Mouse (Mus musculus): ENCODE data around the gene Pan2.

The Pan2 gene

GRCm38 (mm10) chr10:128336597-128336996 lies 33.5 kb downstream of the Pan2 start:
- DNase-seq (ENCODE audit: low spot score): no peak

- peak; percentile 91 for DNase-seq (ENCODE audit: low spot score)
Measured at GRCm38 (mm10) chr10:128337306-128338181, 34.4 kb downstream of the Pan2 start, which contains the start of gene Cs. TSS of gene Cs (plus strand) at chr10:128337734.

DNA sequence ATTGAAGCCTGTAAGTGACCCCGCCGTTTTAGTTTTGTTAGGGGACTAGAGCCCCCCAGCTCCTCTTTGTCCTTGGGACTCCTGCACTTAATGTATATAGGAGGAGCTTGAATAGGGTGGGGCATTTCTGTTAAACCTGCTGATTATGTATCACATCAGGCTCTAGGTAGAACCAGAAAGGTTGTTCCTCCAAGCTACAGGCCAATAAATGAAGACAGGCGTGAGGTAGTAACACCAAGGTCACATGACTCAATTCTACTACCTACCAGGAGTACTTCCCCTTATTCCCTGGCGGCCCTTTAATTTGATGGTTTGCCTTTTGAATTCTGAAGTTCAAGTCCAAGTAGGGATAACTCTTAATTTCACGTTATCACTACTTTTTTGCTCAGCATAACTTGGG lies 35.3 kb downstream of the Pan2 start:
- DNase-seq (ENCODE audit: low spot score): no peak

- no peak for DNase-seq (ENCODE audit: low spot score)
Measured at GRCm38 (mm10) chr10:128338948-128339347, 35.8 kb downstream of the Pan2 start.

- DNase-seq (ENCODE audit: low spot score): no peak
Measured at GRCm38 (mm10) chr10:128340257-128340656, 37.1 kb downstream of the Pan2 start.

DNA sequence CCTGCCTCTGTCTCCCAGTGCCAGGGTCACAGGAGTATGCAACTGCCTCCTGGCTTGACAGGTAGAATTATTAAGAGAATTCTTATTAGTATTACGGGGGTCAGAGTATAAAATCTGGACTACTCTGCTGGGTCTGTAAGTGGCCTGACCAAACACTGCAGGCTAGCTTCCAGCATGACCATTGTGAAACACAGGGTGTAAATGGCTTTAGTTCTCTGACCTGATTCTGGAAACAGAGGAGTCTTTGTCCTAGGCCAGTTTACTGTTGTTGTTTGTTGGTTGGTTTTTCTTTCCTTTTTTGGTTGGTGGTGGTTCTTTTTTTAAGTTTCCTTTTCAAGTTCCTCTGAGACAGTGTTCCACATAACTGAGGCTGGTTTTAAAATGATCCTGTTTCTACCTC lies 40.3 kb downstream of the Pan2 start:
- no peak for DNase-seq (ENCODE audit: low spot score)

DNA sequence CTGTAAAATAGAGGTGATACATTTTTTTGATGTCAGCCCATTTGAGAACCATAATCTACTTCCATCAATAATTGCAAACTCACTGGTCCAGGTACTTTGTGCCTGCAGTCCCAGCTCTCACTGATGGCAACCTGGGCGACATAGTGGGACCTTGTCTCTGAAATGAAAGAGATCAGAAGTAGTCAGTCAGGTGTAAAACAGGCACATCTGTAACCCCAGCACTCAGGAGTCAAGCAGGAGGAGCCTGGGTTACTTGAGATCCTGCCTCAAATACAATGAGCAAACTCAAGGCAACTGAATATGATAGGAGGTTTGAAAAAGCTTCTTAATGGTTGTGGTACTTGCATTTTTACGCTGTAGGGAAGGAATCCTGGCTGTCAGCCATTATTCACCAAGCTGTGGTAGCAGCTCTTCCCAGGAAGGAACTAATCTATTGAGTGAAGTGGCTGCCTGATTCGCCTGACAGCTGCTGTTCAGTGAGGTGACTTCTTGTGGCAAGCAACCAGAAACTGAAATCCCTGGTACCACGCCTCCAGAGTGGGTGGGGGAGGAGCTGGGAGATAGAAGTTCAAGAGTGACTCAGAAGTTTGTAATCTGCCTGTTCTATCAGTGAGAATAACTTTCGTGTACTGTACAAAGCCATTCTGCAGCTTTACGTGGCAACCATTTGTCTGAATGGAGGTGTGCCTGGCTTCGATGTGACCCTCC lies 41.6 kb downstream of the Pan2 start:
- peak; percentile 43 for DNase-seq (ENCODE audit: low spot score)

DNA sequence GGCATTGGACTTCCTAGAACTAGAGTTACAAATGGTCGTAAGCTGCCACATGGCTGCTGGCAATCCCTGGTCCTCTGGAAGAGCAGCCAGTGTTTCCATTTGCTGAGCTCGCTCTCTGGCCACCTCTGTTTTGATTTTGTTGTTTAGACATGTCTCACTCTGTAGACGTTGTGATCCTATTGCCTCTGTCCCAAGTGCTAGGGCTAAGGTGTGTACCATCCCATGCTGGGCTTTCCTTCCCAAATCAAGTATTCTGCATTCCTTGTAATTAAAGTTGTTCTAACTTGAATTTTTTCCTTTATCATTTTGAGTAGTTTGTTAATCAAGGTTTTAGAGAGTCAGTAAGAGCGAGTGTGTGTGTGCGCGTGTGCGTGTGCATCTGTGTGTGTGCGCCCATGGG lies 44.4 kb downstream of the Pan2 start:
- no peak for DNase-seq (ENCODE audit: low spot score)

DNA sequence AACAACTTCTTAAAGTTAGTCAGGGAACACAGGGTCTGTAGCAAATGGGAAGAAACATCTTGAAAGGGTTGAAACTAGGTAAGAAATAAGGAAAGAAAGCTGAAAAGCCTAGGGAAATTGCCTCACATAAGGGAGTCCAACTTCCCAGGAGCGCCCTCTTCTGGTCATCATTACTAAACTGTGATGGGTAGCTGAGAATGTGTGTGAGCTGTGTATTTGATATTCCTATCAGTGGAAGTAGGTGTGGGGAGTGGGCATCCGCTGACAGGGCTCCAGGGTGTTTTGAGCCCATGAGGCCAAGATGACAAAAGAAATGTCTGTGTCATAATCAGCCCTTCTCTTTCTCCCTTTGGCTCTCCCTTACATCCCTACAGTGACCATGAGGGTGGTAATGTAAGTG lies 55.7 kb downstream of the Pan2 start:
- peak; percentile 54 for DNase-seq (ENCODE audit: low spot score)

DNA sequence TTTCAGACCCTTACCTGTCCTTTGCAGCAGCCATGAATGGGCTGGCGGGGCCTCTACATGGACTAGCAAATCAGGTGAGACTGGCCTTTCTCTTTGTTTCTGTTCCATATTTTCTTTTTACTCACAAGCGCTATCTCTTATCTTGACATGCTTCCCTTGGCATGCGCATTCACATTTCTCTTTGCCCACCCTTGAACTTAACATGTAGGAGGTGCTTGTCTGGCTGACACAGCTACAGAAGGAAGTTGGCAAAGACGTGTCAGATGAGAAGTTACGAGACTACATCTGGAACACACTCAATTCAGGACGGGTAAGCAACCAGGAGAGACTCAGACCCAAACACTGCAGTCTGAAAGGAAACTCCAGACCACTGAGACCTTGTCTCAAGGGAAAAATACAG lies 56.1 kb downstream of the Pan2 start:
- DNase-seq (ENCODE audit: low spot score): no peak

GRCm38 (mm10) chr10:128361836-128362235 lies 58.7 kb downstream of the Pan2 start:
- no peak for DNase-seq (ENCODE audit: low spot score)

GRCm38 (mm10) chr10:128362568-128362967 lies 59.4 kb downstream of the Pan2 start:
- no peak for DNase-seq (ENCODE audit: low spot score)

DNA sequence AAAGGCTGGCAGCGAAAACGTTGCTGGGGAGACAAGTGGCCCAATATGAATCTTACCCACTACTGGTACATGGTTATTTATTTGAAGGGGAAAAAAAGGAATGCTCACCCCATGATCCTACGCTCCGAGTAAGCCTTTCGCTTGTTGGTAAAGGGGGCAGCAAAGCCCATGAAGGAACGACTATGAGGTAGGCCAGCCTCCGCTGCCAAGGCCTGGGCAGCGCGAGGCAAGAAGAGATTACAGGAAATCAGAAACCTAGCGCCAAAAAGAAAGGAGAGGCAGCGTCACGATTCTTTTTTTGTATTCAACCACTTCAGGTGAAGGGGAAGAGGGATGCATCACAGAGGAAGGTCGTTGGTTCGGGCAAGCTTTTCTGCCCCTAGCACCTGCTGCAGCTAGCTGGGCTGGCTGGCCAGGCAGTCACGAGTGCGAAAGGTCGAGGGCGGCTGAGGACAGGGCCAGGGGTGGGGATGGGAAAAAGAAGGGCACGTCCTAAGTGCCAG lies 64.8 kb downstream of the Pan2 start:
- DNase-seq (ENCODE audit: low spot score): no peak

- DNase-seq (ENCODE audit: low spot score): peak; percentile 93
Measured at GRCm38 (mm10) chr10:128368402-128369217, 65.5 kb downstream of the Pan2 start, which contains the start of gene Coq10a. TSS of gene Coq10a (minus strand) at chr10:128368997.

- DNase-seq (ENCODE audit: low spot score): no peak
Measured at GRCm38 (mm10) chr10:128369218-128369543, 66.0 kb downstream of the Pan2 start.

DNA sequence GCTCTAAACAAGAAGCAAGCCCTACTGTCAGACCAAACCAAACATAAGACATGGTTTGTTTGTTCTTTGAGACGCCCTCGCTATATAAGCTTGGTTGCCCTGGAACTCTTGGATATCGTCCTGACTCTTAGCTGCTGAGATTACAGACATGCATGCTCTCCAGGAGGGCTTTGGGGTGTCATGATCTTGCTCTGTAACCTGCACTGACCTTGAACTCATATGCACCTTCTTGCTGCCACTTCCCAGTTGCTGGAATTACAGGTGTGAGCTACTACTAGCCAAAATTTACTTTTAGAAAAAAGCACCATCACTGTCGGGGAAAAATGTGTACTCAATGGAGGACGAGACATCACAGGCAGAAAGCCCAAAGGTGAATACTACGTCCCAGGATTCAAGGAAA lies 66.5 kb downstream of the Pan2 start:
- DNase-seq (ENCODE audit: low spot score): no peak

DNA sequence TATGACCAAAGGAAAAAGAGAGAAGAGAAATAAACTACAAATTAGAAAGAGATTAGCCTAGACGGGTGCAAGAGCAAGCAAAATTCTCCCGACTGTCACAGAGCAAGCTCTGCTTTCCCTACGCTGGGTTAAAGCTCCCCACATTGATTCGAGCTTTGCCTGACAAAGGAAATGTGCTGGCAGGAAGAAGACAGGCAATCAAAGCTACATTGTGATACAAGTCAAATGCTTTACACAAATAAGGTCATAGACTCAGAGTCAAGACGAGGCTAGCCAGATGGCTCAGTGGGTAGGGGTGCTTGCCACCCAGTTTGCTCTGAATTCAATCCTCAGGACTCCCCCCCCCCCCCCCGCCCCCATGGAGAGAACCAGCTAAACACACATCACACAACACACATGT lies 66.9 kb downstream of the Pan2 start:
- DNase-seq (ENCODE audit: low spot score): no peak

DNA sequence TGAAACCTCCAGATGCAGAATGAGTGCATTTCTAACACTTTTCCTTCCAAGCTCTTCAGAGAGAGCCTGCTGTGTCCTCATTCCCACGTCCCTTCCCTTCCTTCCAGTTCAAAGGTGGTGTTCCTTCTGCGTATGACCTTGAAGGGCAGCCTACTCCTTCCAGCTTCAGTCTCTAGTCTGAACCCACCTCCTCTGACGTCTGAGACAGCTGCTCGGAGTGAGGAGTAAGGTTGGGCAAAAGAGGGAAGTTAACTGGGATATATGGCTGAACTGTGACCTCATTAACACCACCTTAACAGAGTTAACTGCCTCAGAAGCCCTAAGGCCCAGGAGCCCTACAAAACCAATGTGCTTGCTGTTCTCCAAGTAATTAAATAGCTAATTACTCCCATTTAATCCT lies 67.5 kb downstream of the Pan2 start:
- DNase-seq (ENCODE audit: low spot score): no peak
